Mouse (Mus musculus) E14TG2a.4 (cell line): ENCODE measurements around the gene Med29.

Source experiments
- H3K27me3 ChIP-seq: 2 replicates; pipeline ENCODE4 v1.6.1; 2014; ENCODE audit warnings: low read length, control low read depth; ENCODE audit not compliant: insufficient read depth
- H3K36me3 ChIP-seq: 2 replicates; pipeline ENCODE4 v1.6.1; 2014; ENCODE audit warnings: low read length, control low read depth; ENCODE audit not compliant: insufficient read depth
- H3K4me1 ChIP-seq: replicated peaks from 2 replicates; pipeline ENCODE4 v1.6.1; 2014; ENCODE audit warnings: low read depth, low read length, control low read depth
- H3K4me3 ChIP-seq: replicated peaks from 2 replicates; pipeline ENCODE4 v1.5.1; 2014; ENCODE audit warnings: mild to moderate bottlenecking, low read length
- H3K9me3 ChIP-seq: 2 replicates; pipeline ENCODE4 v1.6.1; 2014; ENCODE audit warnings: low read length, control low read depth
- CTCF ChIP-seq: conservative IDR thresholded peaks from 2 replicates; pipeline ENCODE4 v1.5.1; 2014; ENCODE audit warnings: low read length
- NANOG ChIP-seq: IDR thresholded peaks from 2 replicates; pipeline ENCODE4 v1.6.1; 2014; ENCODE audit warnings: borderline replicate concordance, low read length, mixed read lengths
- POU5F1 ChIP-seq: IDR thresholded peaks from 2 replicates; pipeline ENCODE4 v1.6.1; 2014; ENCODE audit warnings: low read length, borderline replicate concordance

The Med29 gene

GRCm38 (mm10) chr7:28392429-28393271 lies at the start of gene Med29, which contains the start of gene Paf1:
Med29 (minus strand) TSS chr7:28392708.
Paf1 (plus strand) TSS chr7:28392951.
- TF ChIP-seq CTCF, result no peak
- Histone ChIP-seq H3K27me3 (no peaks in the 10 kb centered on the region), H3K4me3 (peak within 1 kb of the TSS; percentile 99), H3K9me3 (no peaks in the 10 kb centered on the region), H3K36me3 (peaks cover 69% of the 10 kb centered on the region), H3K4me1 (peaks cover 45% of the 10 kb centered on the region)

DNA sequence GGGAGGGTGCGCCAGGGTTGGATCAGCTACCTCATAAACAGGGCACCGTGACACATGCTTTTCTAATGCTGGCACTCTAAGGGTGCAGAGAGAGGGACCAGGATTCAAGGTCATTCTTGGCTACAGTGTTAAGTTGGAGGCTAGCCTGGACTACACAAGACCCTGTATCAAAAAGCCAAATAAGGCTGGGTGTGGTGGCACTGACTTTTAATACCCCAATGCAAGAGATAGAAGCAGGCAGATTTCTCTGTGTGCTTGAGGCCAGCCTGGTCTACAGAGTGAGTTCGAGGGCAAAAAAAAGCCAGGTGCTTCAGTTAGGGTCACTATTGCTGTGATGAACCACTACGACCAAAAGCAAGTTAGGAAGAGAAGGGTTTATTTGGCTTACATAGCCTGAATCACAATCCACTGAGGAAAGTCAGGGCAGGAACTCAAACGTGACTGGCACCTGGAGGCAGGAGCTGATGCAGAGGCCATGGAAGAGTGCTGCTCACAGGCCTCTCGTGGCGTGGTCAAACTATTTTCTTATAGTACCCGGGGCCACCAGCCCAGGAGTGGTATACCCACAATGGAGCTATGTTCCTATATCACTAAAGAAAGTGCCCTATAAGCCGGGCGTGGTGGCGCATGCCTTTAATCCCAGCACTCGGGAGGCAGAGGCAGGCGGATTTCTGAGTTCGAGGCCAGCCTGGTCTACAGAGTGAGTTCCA lies 49.4 kb upstream of the Med29 start:
- no peaks in the 10 kb centered on the region for H3K36me3 ChIP-seq
- H3K4me1 ChIP-seq, result peaks cover 46% of the 10 kb centered on the region
- TF ChIP-seq CTCF, result no peak
- H3K4me3 ChIP-seq, result no peak overlapping the region
- H3K27me3 ChIP-seq, result no peaks in the 10 kb centered on the region; the same call in 1 of the 2 replicates
- no peaks in the 10 kb centered on the region for H3K9me3 ChIP-seq

DNA sequence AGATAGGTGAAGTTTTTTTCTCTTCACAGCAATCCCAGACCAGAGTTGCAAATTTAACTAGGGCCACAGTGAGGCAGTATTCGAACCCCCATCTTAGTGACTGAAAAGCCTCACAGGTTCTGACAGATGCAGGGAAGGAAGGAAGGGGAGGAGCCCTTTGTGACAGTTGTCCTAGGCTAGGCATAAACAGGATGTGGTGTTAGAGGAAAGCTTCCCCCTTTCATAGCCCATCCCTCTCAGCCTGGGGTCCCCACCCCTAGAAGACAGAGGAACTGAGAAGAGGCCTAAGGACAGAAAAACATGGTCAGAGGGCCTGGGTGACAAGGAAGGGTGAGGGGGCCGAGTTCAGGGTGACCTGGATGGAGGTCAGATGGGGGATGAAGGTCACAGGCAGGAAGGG lies 48.2 kb upstream of the Med29 start:
- TF ChIP-seq CTCF (0 out of 2 replicates have a peak, but pooled peaks have one; percentile 9), POU5F1 (no peak), NANOG (no peak)
- Histone ChIP-seq H3K9me3 (no peaks in the 10 kb centered on the region), H3K27me3 (no peaks in the 10 kb centered on the region; the same call in 1 of the 2 replicates), H3K4me3 (peak overlapping the region; percentile 29; the same call in 1 of the 2 replicates), H3K36me3 (no peaks in the 10 kb centered on the region), H3K4me1 (peaks cover 36% of the 10 kb centered on the region)

- TF ChIP-seq POU5F1 (no peak), NANOG (no peak), CTCF (no peak)
- Histone ChIP-seq H3K27me3 (no peaks in the 10 kb centered on the region), H3K36me3 (peaks cover 4% of the 10 kb centered on the region), H3K4me1 (peaks cover 49% of the 10 kb centered on the region), H3K4me3 (no peak overlapping the region), H3K9me3 (no peaks in the 10 kb centered on the region)
These were observed 46.3 kb upstream of the Med29 start for GRCm38 (mm10) chr7:28438771-28439170.

- peaks cover 12% of the 10 kb centered on the region for H3K36me3 ChIP-seq
- peaks cover 57% of the 10 kb centered on the region for H3K4me1 ChIP-seq
- no peaks in the 10 kb centered on the region for H3K9me3 ChIP-seq
- no peak for TF ChIP-seq CTCF
- no peak for TF ChIP-seq NANOG
- no peak for TF ChIP-seq POU5F1
- no peaks in the 10 kb centered on the region for H3K27me3 ChIP-seq
- H3K4me3 ChIP-seq, result peak overlapping the region; percentile 85; the same call in 1 of the 2 replicates
These were observed 45.5 kb upstream of the Med29 start for GRCm38 (mm10) chr7:28437964-28438363.

- peaks cover 58% of the 10 kb centered on the region for H3K4me1 ChIP-seq
- no peaks in the 10 kb centered on the region for H3K27me3 ChIP-seq
- H3K9me3 ChIP-seq, result no peaks in the 10 kb centered on the region
- H3K36me3 ChIP-seq, result peaks cover 21% of the 10 kb centered on the region
- H3K4me3 ChIP-seq, result peak within 1 kb of the TSS; percentile 85
- TF ChIP-seq CTCF (peak; percentile 70), POU5F1 (no peak)
These were observed 44.5 kb upstream of the Med29 start, which contains the start of gene Gmfg for GRCm38 (mm10) chr7:28436932-28437570. Gmfg (plus strand) TSS chr7:28437447.

- Histone ChIP-seq H3K4me3 (peak overlapping the region; percentile 96), H3K36me3 (peaks cover 28% of the 10 kb centered on the region), H3K27me3 (no peaks in the 10 kb centered on the region), H3K4me1 (peaks cover 51% of the 10 kb centered on the region), H3K9me3 (no peaks in the 10 kb centered on the region)
- TF ChIP-seq NANOG (no peak), CTCF (no peak), POU5F1 (no peak)
These were observed 43.9 kb upstream of the Med29 start for GRCm38 (mm10) chr7:28436271-28436904.
